Mouse (Mus musculus): Measurements from ENCODE around the gene Nxpe4.
"Not testable (repeated sequence)": the region's sequence is repeated elsewhere in the genome, so short reads cannot be mapped to it uniquely, and the experiment has no call there.

The Nxpe4 gene

GRCm38 (mm10) chr9:48410217-48411035, 248.6 kb downstream of the Nxpe4 start:
- no peak for DNase-seq (ENCODE audit: low spot score)

GRCm38 (mm10) chr9:48413591-48413990, 251.8 kb downstream of the Nxpe4 start:
- no peak for DNase-seq (ENCODE audit: low spot score)

- DNase-seq (ENCODE audit: low spot score) = not testable (repeated sequence)
Observed at GRCm38 (mm10) chr9:48417366-48417765, 255.5 kb downstream of the Nxpe4 start.

- no peak for DNase-seq (ENCODE audit: low spot score)
Observed at GRCm38 (mm10) chr9:48417994-48418393, 256.2 kb downstream of the Nxpe4 start.

- DNase-seq (ENCODE audit: low spot score) = no peak
Observed at GRCm38 (mm10) chr9:48418397-48418796, 256.6 kb downstream of the Nxpe4 start.

GRCm38 (mm10) chr9:48418829-48419228, 257.0 kb downstream of the Nxpe4 start:
- no peak for DNase-seq (ENCODE audit: low spot score)

- DNase-seq (ENCODE audit: low spot score) = no peak
Observed at GRCm38 (mm10) chr9:48420437-48420836, 258.6 kb downstream of the Nxpe4 start.

GRCm38 (mm10) chr9:48421029-48421428, 259.2 kb downstream of the Nxpe4 start:
- DNase-seq (ENCODE audit: low spot score) = no peak

- no peak for DNase-seq (ENCODE audit: low spot score)
Observed at GRCm38 (mm10) chr9:48421561-48421960, 259.7 kb downstream of the Nxpe4 start.

GRCm38 (mm10) chr9:48422382-48422781, 260.6 kb downstream of the Nxpe4 start:
- DNase-seq (ENCODE audit: low spot score) = no peak

- DNase-seq (ENCODE audit: low spot score) = no peak
Observed at GRCm38 (mm10) chr9:48423256-48423655, 261.4 kb downstream of the Nxpe4 start.

GRCm38 (mm10) chr9:48427176-48427575, 265.4 kb downstream of the Nxpe4 start:
- no peak for DNase-seq (ENCODE audit: low spot score)

- DNase-seq (ENCODE audit: low spot score) = no peak
Observed at GRCm38 (mm10) chr9:48432449-48432848, 270.6 kb downstream of the Nxpe4 start.

- no peak for DNase-seq (ENCODE audit: low spot score)
Observed at GRCm38 (mm10) chr9:48443873-48444272, 282.1 kb downstream of the Nxpe4 start.

- DNase-seq (ENCODE audit: low spot score) = no peak
Observed at GRCm38 (mm10) chr9:48444821-48445220, 283.0 kb downstream of the Nxpe4 start.

GRCm38 (mm10) chr9:48447783-48448209, 286.0 kb downstream of the Nxpe4 start:
- peak; percentile 21 for DNase-seq (ENCODE audit: low spot score)
